Mouse (Mus musculus) lung, adult 10 weeks (tissue): Measurements from ENCODE around the gene Slc19a1. TPM values are rescaled to one million over a fixed set of nuclear protein-coding genes. Genes with fewer than 3 reads are reported as not detected.

ENCODE experiments used
- polyA plus RNA-seq: library from polyadenylated mRNA; stranded (reverse); fragments of 350-450 nt; fragmentation: Illumina TruSeq; extraction: RNeasy Lipid Tissue Mini Kit (QIAGEN cat#74804); gene quantifications from one replicate; pipeline ENCODE4 v1.2.3, GENCODE M21; 2014; ENCODE audit warnings: low read depth, low replicate concordance; ENCODE audit not compliant: insufficient read depth

The Slc19a1 gene
- 4.5 TPM for polyA plus RNA-seq

GRCm38 (mm10) chr10:77031768-77032375, at the start of gene Slc19a1:
Slc19a1 (plus strand) TSS chr10:77032241.

Other genes starting within 250 kb of the Slc19a1 start
- 15.4 TPM for gene Pcbp3, start 70.4 kb upstream of the Slc19a1 start, polyA plus RNA-seq
- 13.9 TPM for gene Col18a1, start 134.3 kb downstream of the Slc19a1 start, polyA plus RNA-seq
- gene Pofut2, start 227.0 kb downstream of the Slc19a1 start, polyA plus RNA-seq = 30.5 TPM